Mouse (Mus musculus): ENCODE measurements around the gene Efna5.

- TF ChIP-seq POLR2A (IDR thresholded peaks at IDR 0.05; ENCODE audit: borderline replicate concordance, extremely low read depth, insufficient read depth, insufficient read length, poor library complexity, severe bottlenecking) = no peak
- TF ChIP-seq CTCF (IDR thresholded peaks at IDR 0.05; ENCODE audit: borderline replicate concordance, extremely low read depth, insufficient read depth, insufficient read length) = no peak
These were observed 135.8 kb downstream of the Efna5 start for GRCm38 (mm10) chr17:62745286-62745685.

Data from brain, embryonic 14.5 days (tissue).